Mouse (Mus musculus): ENCODE measurements at regions not wholly inside any gene's neighbourhood (a gene's known extent, or its start where the extent isn't known, plus 50 kb on each side); places are given as distances from the start of the nearest gene placed in this dataset.

DNA sequence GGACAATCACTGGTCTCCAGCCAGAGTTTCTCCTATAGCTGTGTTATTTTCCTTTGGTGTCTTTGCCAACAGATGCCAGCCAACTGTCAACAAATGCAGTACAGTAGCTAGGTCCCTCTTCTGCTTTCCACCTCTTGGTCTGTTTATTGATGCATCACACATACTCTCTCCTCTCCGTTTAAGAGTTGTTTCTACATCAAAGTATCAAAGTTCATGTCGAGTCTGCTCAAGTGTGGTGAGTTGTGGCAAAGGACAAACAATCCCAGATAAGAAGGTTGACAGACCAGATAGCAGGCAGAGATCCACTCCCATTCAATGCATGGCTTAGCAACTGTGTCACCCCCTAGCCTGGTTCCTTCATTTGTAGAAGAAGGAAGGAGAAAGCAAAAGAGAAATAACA is 123.6 kb downstream of the Chic2 start:
- no peak for TF ChIP-seq POLR2A (IDR thresholded peaks at IDR 0.05; ENCODE audit: low read depth, low read length)
- TF ChIP-seq CTCF (IDR thresholded peaks at IDR 0.05; ENCODE audit: extremely low read depth, insufficient read length, insufficient replicate concordance, low read depth, low read length), result no peak

All from small intestine, adult 2 months (tissue).